Mouse (Mus musculus) limb, embryonic 11.5 days (tissue): Measurements from ENCODE around the gene Tat. TPM values are rescaled to one million over a fixed set of nuclear protein-coding genes. Genes with fewer than 3 reads are reported as not detected.
A peak's percentile ranks its signal among the peaks of the same experiment; 100 is the strongest.

Source experiments
- ATAC-seq: fragments of 200-750 bp; cut with Nextera tagmentation; 2 replicates; pipeline ENCODE4 v1.8.0; 2017; ENCODE audit warnings: low read depth; ENCODE audit not compliant: insufficient number of reproducible peaks, low FRiP score, low TSS enrichment
- DNase-seq: peaks from one replicate; pipeline ENCODE4 v3.0.0-alpha.2; 2015; ENCODE audit warnings: low spot score
- H3K27ac ChIP-seq: fragments of 300-500 bp; sonication (generic); replicated peaks from 2 replicates; pipeline ENCODE4 v1.5.1; 2014; ENCODE audit warnings: low read depth, mild to moderate bottlenecking, low read length
- H3K27me3 ChIP-seq: fragments of 300-500 bp; sonication (generic); 2 replicates; pipeline ENCODE4 v1.6.1; 2014; ENCODE audit warnings: mild to moderate bottlenecking, low read length, mixed read lengths; ENCODE audit not compliant: control insufficient read depth, insufficient read depth
- H3K36me3 ChIP-seq: fragments of 300-500 bp; sonication (generic); 2 replicates; pipeline ENCODE4 v1.6.1; 2014; ENCODE audit warnings: mild to moderate bottlenecking, low read length, moderate library complexity, mixed read lengths; ENCODE audit not compliant: control insufficient read depth, insufficient read depth
- H3K4me1 ChIP-seq: fragments of 300-500 bp; sonication (generic); 2 replicates; pipeline ENCODE4 v1.6.1; 2014; ENCODE audit warnings: low read length, mixed read lengths; ENCODE audit not compliant: control insufficient read depth, insufficient read depth
- H3K4me2 ChIP-seq: fragments of 300-500 bp; sonication (generic); 2 replicates; pipeline ENCODE4 v1.6.1; 2014; ENCODE audit warnings: low read depth, mild to moderate bottlenecking, moderate library complexity; ENCODE audit not compliant: severe bottlenecking
- H3K4me3 ChIP-seq: fragments of 300-500 bp; sonication (generic); 2 replicates; pipeline ENCODE4 v1.5.1; 2014; ENCODE audit warnings: low read depth, low read length
- H3K9ac ChIP-seq: fragments of 300-500 bp; sonication (generic); 2 replicates; pipeline ENCODE4 v1.6.1; 2014; ENCODE audit warnings: mild to moderate bottlenecking, low read length
- H3K9me3 ChIP-seq: fragments of 300-500 bp; sonication (generic); 2 replicates; pipeline ENCODE4 v1.6.1; 2016; ENCODE audit warnings: low read length; ENCODE audit not compliant: control insufficient read depth
- WGBS: fragments of 180-500 bp; shearing (Covaris S2); extraction: QIAGEN DNeasy Blood & Tissue Kit; methylation state at CpG from one replicate; pipeline ENCODE4 v1.1.7; 2014; 5-methylcytosine and 5-hydroxymethylcytosine counted together
- polyA plus RNA-seq: library from polyadenylated mRNA; unstranded; fragments of >200 nt; fragmentation: Nextera tagmentation; extraction: Ambion mirVana; gene quantifications from 2 replicates; pipeline ENCODE4 v1.2.1, GENCODE M21; 2014

Tat gene
- polyA plus RNA-seq, 1 experiment from 2014 or later, result not detected

- Histone ChIP-seq H3K4me2 (no peak overlapping the region), H3K4me3 (no peak overlapping the region), H3K4me1 (no peaks in the 10 kb centered on the region), H3K9ac (no peak overlapping the region), H3K36me3 (no peaks in the 10 kb centered on the region), H3K9me3 (no peaks in the 10 kb centered on the region), H3K27me3 (no peaks in the 10 kb centered on the region), H3K27ac (no peak overlapping the region)
- ATAC-seq (no peak), DNase-seq (no peak)
- 87% methylated on average over 5 of the region's 5 CpGs for WGBS
These were observed 1.9 kb downstream of the Tat start for GRCm38 (mm10) chr8:109992166-109992565.

DNA sequence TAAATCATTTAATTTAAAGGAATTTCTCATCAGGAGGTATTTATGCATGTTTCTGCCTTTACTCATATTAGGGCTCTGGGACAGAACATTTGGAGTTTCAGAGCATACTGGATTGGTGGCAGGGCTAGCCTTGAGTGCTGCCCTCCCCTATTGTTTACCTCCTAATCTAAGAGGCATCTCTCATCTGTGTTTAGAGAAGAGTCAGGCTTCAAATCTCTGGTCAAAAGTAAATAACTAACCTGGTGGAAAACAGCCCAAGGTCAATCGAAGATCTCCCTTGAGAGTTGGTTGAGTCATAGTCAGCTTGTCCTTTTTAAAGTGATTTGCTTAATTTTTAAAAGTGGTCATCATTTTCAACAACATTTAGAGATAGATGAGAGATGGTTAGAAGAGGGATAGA, 2.7 kb downstream of the Tat start:
- 81% methylated on average over 1 of the region's 1 CpGs for WGBS
- no peak for DNase-seq

GRCm38 (mm10) chr8:109997381-109997780, 7.1 kb downstream of the Tat start:
- ATAC-seq (no peak), DNase-seq (no peak)
- 93% methylated on average over 9 of the region's 9 CpGs for WGBS
- H3K4me1 ChIP-seq, result no peaks in the 10 kb centered on the region
- H3K4me2 ChIP-seq, result no peak overlapping the region
- H3K36me3 ChIP-seq, result no peaks in the 10 kb centered on the region
- no peak overlapping the region for H3K4me3 ChIP-seq
- H3K27me3 ChIP-seq, result no peaks in the 10 kb centered on the region
- no peak overlapping the region for H3K9ac ChIP-seq
- H3K9me3 ChIP-seq, result no peaks in the 10 kb centered on the region
- no peak overlapping the region for H3K27ac ChIP-seq

More for the DNA sequence above, 2.7 kb downstream of the Tat start:
- no peak overlapping the region for H3K9ac ChIP-seq
- ATAC-seq, result no peak
- no peaks in the 10 kb centered on the region for H3K9me3 ChIP-seq
- H3K4me3 ChIP-seq, result no peak overlapping the region
- no peak overlapping the region for H3K27ac ChIP-seq
- no peaks in the 10 kb centered on the region for H3K27me3 ChIP-seq
- H3K36me3 ChIP-seq, result no peaks in the 10 kb centered on the region
- H3K4me2 ChIP-seq, result no peak overlapping the region
- H3K4me1 ChIP-seq, result no peaks in the 10 kb centered on the region

DNA sequence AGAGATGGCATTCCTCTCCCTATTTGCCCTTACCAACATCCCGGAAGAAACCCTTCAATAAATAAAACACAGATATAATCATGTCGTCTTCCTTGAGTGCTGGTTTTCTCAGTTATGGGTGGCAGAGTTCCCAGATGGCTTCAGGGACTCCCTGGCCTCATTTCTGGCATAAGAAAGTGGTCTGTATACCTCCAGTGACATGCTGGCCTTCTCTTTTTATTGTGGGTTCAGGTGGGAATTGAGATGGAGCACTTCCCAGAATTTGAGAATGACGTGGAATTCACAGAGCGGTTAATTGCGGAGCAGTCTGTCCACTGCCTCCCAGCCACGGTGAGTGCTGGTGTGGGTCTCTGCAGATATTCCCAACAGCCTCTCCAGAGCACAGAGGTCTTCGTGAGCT, 7.8 kb downstream of the Tat start:
- no peak overlapping the region for H3K4me3 ChIP-seq
- no peak overlapping the region for H3K4me2 ChIP-seq
- no peaks in the 10 kb centered on the region for H3K9me3 ChIP-seq
- H3K9ac ChIP-seq, result no peak overlapping the region
- ATAC-seq (no peak), DNase-seq (no peak)
- 82% methylated on average over 7 of the region's 7 CpGs for WGBS
- H3K27ac ChIP-seq, result no peak overlapping the region
- H3K27me3 ChIP-seq, result no peaks in the 10 kb centered on the region
- no peaks in the 10 kb centered on the region for H3K36me3 ChIP-seq
- no peaks in the 10 kb centered on the region for H3K4me1 ChIP-seq

- Histone ChIP-seq H3K27me3 (no peaks in the 10 kb centered on the region), H3K36me3 (no peaks in the 10 kb centered on the region), H3K4me2 (no peak overlapping the region), H3K9ac (no peak overlapping the region), H3K27ac (no peak overlapping the region), H3K4me3 (no peak overlapping the region), H3K4me1 (no peaks in the 10 kb centered on the region), H3K9me3 (no peaks in the 10 kb centered on the region)
- 88% methylated on average over 10 of the region's 10 CpGs for WGBS
- ATAC-seq, result no peak
- DNase-seq, result no peak
These were observed 9.7 kb downstream of the Tat start for GRCm38 (mm10) chr8:109999974-110000373.

DNA sequence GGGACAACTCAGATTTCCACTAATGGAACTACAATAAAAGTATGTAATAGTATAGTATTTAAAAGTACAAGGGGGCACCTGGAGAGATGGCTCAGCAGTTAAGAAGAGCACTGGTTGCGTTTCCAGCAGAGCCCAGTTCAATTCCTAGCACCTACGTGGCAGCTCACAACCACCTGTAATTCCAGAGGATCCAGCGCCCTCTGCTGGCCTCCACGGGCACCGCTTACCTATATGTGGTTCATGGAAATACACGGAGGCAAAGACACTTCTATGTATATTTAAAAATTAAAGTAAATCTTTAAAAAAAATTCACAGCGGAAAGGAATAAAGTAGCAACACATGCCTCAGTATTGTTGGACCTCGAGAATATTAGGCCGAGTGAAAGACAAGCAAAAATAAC, 12.7 kb downstream of the Tat start:
- peak; percentile 54 for DNase-seq
- H3K27me3 ChIP-seq, result no peaks in the 10 kb centered on the region
- no peak overlapping the region for H3K27ac ChIP-seq
- no peaks in the 10 kb centered on the region for H3K9me3 ChIP-seq
- no peaks in the 10 kb centered on the region for H3K4me1 ChIP-seq
- no peak overlapping the region for H3K9ac ChIP-seq
- no peak overlapping the region for H3K4me3 ChIP-seq
- 34% methylated on average over 9 of the region's 9 CpGs for WGBS
- no peak for ATAC-seq
- H3K4me2 ChIP-seq, result no peak overlapping the region
- no peaks in the 10 kb centered on the region for H3K36me3 ChIP-seq

- no peak overlapping the region for H3K27ac ChIP-seq
- no peaks in the 10 kb centered on the region for H3K9me3 ChIP-seq
- no peak for DNase-seq
- no peaks in the 10 kb centered on the region for H3K27me3 ChIP-seq
- ATAC-seq, result no peak
- no peak overlapping the region for H3K9ac ChIP-seq
- H3K4me1 ChIP-seq, result no peaks in the 10 kb centered on the region
- no peak overlapping the region for H3K4me3 ChIP-seq
- H3K36me3 ChIP-seq, result no peaks in the 10 kb centered on the region
- no peak overlapping the region for H3K4me2 ChIP-seq
- whole genome bisulfite sequencing, result 82% methylated on average over 5 of the region's 5 CpGs
These were observed 14.1 kb downstream of the Tat start for GRCm38 (mm10) chr8:110004300-110004699.

DNA sequence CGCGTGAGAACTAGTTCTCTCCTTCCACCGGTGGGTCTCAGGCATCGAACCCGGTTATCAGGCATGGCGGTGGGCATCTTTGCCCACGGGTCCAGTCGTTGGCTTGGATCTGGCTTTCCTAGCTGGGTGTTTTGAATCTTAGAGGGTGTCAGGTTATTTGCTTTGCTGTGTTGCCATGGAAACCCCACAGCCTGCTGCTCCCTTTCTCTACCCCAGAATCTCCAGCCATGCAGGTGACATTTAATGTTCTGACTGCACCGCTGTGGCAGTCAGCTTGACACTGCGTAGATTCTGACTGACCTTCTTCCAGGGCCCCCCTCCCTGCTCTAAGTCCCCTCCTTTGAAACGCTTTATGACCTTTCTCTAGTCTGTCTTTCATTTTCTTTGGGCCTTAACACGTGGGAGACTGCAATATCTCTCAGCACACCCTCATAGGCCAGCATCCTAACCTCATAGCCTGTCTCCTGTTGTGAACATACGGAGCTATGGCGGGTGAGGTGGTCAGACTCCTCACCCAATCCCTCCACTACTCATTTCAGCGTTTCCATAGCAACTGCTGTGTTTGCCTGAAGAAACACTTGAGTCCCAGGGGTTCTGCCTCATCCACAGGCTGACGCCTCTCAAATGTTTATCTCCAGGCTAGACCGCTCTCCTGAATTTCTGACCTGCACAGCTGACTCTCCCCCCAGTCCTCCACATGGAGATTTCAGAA, 16.2 kb downstream of the Tat start:
- DNase-seq, result peak; percentile 28
- no peaks in the 10 kb centered on the region for H3K4me1 ChIP-seq
- H3K36me3 ChIP-seq, result no peaks in the 10 kb centered on the region
- WGBS, result 68% methylated on average over 17 of the region's 17 CpGs
- no peaks in the 10 kb centered on the region for H3K9me3 ChIP-seq
- no peak overlapping the region for H3K4me3 ChIP-seq
- H3K27me3 ChIP-seq, result no peaks in the 10 kb centered on the region
- no peak overlapping the region for H3K27ac ChIP-seq
- H3K4me2 ChIP-seq, result no peak overlapping the region
- H3K9ac ChIP-seq, result no peak overlapping the region
- no peak for ATAC-seq
